Mouse (Mus musculus) kidney, adult 2 months (tissue): ENCODE data around the gene Dkk1. TPM values are rescaled to one million over a fixed set of nuclear protein-coding genes. Genes with fewer than 3 reads are reported as not detected.

Experiments used
- DNase-seq: peaks from one replicate; pipeline ENCODE4 v3.0.0; 2021
- H3K27ac ChIP-seq: fragments of 200-500 bp; 2 replicates; pipeline ENCODE4 v1.5.1; 2012; ENCODE audit warnings: low read depth, low read length, control low read depth, inconsistent platforms; ENCODE audit not compliant: insufficient read depth
- H3K27me3 ChIP-seq: fragments of 200-500 bp; replicated peaks from 2 replicates; pipeline ENCODE4 v1.6.1; 2012; ENCODE audit warnings: mild to moderate bottlenecking, moderate library complexity, low read length, inconsistent platforms; ENCODE audit not compliant: control insufficient read depth, insufficient read depth
- H3K36me3 ChIP-seq: fragments of 200-500 bp; 2 replicates; pipeline ENCODE4 v1.6.1; 2012; ENCODE audit warnings: mild to moderate bottlenecking, moderate library complexity, low read length, inconsistent platforms; ENCODE audit not compliant: control insufficient read depth, insufficient read depth
- H3K4me1 ChIP-seq: fragments of 200-500 bp; 2 replicates; pipeline ENCODE4 v1.6.1; 2011; ENCODE audit warnings: low read length; ENCODE audit not compliant: control insufficient read depth, insufficient read depth
- H3K4me3 ChIP-seq: fragments of 200-500 bp; 2 replicates; pipeline ENCODE4 v1.5.1; 2011; ENCODE audit warnings: mild to moderate bottlenecking, low read depth, low read length, control low read depth; ENCODE audit not compliant: insufficient read depth
- CTCF ChIP-seq: fragments of 200-500 bp; conservative IDR thresholded peaks from 2 replicates; pipeline ENCODE4 v1.5.1; 2011; ENCODE audit warnings: low read depth, mild to moderate bottlenecking, control low read depth, low read length, moderate library complexity, mixed read lengths; ENCODE audit not compliant: insufficient read depth, insufficient read length
- POLR2A ChIP-seq: fragments of 200-500 bp; IDR thresholded peaks from one replicate; pipeline ENCODE4 v1.6.1; 2011; ENCODE audit warnings: low read depth, low read length, control low read depth
- WGBS: fragments of 180-500 bp; shearing (Covaris S2); methylation state at CpG from one replicate; pipeline ENCODE4 v1.1.7; 2018; 5-methylcytosine and 5-hydroxymethylcytosine counted together
- polyA plus RNA-seq: library from polyadenylated mRNA; depleted of rRNA; stranded (reverse); fragments of >200 nt; gene quantifications from 2 replicates; pipeline ENCODE4 v1.2.3, GENCODE M21; 2012; rRNA removed

Dkk1 gene
- polyA plus RNA-seq: 0.08 TPM in 1 of 2 replicates, not detected in the other

GRCm38 (mm10) chr19:30549044-30549853 is at the start of gene Dkk1:
TSS of gene Dkk1 (minus strand) at chr19:30549665.
- Histone ChIP-seq H3K27ac (no peak within 1 kb of the TSS), H3K4me3 (peak within 1 kb of the TSS; percentile 26; the same call in 1 of the 2 replicates), H3K4me1 (peaks cover 4% of the 10 kb centered on the region; the same call in 1 of the 2 replicates), H3K27me3 (peaks cover 8% of the 10 kb centered on the region), H3K36me3 (no peaks in the 10 kb centered on the region)
- DNase-seq: peak; percentile 23
- no peak for TF ChIP-seq POLR2A
- 0 out of 2 replicates have a peak, but pooled peaks have one; percentile 19 for TF ChIP-seq CTCF
- WGBS: under 1% methylated on average over 26 of the region's 26 CpGs

DNA sequence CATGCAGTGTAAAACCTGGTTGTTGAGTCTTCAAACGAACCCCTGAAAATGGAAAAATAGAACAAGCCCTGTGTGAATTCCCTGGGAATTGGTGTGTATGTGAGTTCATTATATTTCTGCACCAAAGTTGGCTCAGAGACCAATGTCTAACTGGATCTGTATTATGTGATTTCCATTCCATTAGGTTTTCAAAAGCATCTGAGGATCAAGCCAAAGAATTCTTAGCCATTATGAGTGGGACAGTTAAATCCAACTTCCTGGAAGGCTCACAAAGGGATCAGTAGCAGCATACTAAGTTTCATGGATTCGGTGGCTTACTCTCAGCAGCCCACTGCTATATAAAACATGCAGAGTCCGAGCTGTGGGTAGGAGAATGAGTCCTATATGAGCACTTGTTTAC is 36.9 kb upstream of the Dkk1 start:
- H3K27ac ChIP-seq: no peak overlapping the region
- DNase-seq: no peak
- no peak overlapping the region for H3K4me3 ChIP-seq
- H3K4me1 ChIP-seq: no peaks in the 10 kb centered on the region
- no peaks in the 10 kb centered on the region for H3K27me3 ChIP-seq
- no peak for TF ChIP-seq POLR2A
- TF ChIP-seq CTCF: no peak
- no peaks in the 10 kb centered on the region for H3K36me3 ChIP-seq
- WGBS: 84% methylated on average over 3 of the region's 3 CpGs

DNA sequence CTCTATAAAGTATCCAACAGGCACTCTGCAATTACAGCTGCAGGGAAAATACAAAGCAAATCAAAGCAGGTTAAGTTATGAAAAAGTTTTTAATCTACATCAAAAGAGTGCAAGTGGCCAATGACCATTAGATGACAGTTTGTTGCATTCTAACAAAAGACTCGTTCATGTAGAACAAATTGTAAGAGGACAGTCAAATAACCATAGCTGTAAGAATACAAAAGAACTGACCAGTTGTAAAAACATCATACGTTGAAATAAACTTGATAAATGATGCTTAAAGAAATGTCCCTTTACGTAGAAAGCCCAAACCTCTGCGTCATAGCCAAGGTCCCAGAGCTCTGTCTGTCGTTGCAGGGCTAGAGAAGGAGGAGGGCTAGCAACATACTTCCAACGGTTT is 15.1 kb upstream of the Dkk1 start:
- no peak overlapping the region for H3K4me3 ChIP-seq
- H3K27ac ChIP-seq: no peak overlapping the region
- no peaks in the 10 kb centered on the region for H3K36me3 ChIP-seq
- WGBS: 74% methylated on average over 6 of the region's 6 CpGs
- DNase-seq: no peak
- no peaks in the 10 kb centered on the region for H3K27me3 ChIP-seq
- H3K4me1 ChIP-seq: no peaks in the 10 kb centered on the region
- TF ChIP-seq CTCF (no peak), POLR2A (no peak)

GRCm38 (mm10) chr19:30563876-30564275 is 14.4 kb upstream of the Dkk1 start:
- H3K27ac ChIP-seq: no peak overlapping the region
- H3K36me3 ChIP-seq: no peaks in the 10 kb centered on the region
- H3K27me3 ChIP-seq: no peaks in the 10 kb centered on the region
- DNase-seq: no peak
- WGBS: 80% methylated on average over 3 of the region's 3 CpGs
- TF ChIP-seq POLR2A: no peak
- no peak for TF ChIP-seq CTCF
- H3K4me3 ChIP-seq: no peak overlapping the region
- no peaks in the 10 kb centered on the region for H3K4me1 ChIP-seq

GRCm38 (mm10) chr19:30558024-30558423 is 8.6 kb upstream of the Dkk1 start:
- H3K27me3 ChIP-seq: no peaks in the 10 kb centered on the region
- TF ChIP-seq CTCF (no peak), POLR2A (no peak)
- H3K36me3 ChIP-seq: no peaks in the 10 kb centered on the region
- no peaks in the 10 kb centered on the region for H3K4me1 ChIP-seq
- DNase-seq: no peak
- H3K27ac ChIP-seq: no peak overlapping the region
- no peak overlapping the region for H3K4me3 ChIP-seq

DNA sequence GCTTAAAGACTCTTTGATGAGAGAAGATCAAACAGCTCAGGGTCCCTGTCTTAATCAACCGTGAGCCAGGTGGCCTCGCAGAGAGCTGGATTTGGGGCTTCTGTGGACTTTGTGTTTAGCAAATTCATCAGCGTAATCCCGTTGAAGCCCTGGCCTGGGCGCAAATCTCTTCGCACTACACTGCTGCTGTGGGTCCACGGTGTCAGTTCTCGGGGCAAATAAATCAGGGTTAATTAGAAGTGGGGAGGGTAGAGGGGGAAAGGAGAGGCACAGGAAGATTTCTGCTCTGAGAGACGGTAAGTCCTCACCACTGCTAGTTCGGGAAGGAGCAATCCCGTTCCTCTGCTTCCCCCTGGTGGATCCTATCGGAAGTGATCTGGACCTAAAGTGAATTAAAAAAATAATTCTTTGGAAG is 5.0 kb upstream of the Dkk1 start:
- WGBS: 2% methylated on average over 12 of the region's 12 CpGs
- peak; percentile 86 for TF ChIP-seq CTCF
- TF ChIP-seq POLR2A: no peak
- peaks cover under 1% of the 10 kb centered on the region; the same call in 1 of the 2 replicates for H3K4me1 ChIP-seq
- no peaks in the 10 kb centered on the region for H3K36me3 ChIP-seq
- peak; percentile 64 for DNase-seq
- peak overlapping the region; percentile 4 for H3K4me3 ChIP-seq
- peaks cover 4% of the 10 kb centered on the region for H3K27me3 ChIP-seq
- no peak overlapping the region for H3K27ac ChIP-seq

DNA sequence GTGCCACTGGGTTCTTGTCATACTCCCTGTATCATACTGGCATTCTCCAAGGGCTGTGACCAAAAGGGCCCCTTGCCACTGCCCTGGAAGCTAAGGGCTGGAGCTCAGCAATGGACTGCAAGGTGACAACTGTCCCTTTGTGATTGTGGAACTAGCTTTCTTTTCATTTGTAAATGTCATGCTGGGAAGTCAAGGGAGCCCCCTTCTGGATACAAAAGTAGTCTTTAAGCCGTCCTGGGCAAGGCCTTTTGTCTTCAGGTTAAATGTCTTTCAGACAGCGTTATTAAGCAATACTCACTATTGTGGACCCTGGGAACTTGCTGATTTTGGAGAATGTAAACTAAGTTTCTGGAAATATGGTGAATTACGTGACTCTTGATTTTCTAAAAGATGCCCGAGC is 4.3 kb upstream of the Dkk1 start:
- no peak overlapping the region for H3K27ac ChIP-seq
- H3K27me3 ChIP-seq: peaks cover 8% of the 10 kb centered on the region
- H3K4me1 ChIP-seq: peaks cover 4% of the 10 kb centered on the region; the same call in 1 of the 2 replicates
- no peak overlapping the region for H3K4me3 ChIP-seq
- no peak for DNase-seq
- 44% methylated on average over 4 of the region's 4 CpGs for WGBS
- TF ChIP-seq CTCF (no peak), POLR2A (no peak)
- no peaks in the 10 kb centered on the region for H3K36me3 ChIP-seq
